Mouse (Mus musculus): ENCODE results near the gene Lsm2. TPM values are rescaled to one million over a fixed set of nuclear protein-coding genes. Genes with fewer than 3 reads are reported as not detected.
"Not testable (repeated sequence)": the region's sequence is repeated elsewhere in the genome, so short reads cannot be mapped to it uniquely, and the experiment has no call there.

The Lsm2 gene
- polyA plus RNA-seq, 1 experiment from 2014 or later: 110 TPM

DNA sequence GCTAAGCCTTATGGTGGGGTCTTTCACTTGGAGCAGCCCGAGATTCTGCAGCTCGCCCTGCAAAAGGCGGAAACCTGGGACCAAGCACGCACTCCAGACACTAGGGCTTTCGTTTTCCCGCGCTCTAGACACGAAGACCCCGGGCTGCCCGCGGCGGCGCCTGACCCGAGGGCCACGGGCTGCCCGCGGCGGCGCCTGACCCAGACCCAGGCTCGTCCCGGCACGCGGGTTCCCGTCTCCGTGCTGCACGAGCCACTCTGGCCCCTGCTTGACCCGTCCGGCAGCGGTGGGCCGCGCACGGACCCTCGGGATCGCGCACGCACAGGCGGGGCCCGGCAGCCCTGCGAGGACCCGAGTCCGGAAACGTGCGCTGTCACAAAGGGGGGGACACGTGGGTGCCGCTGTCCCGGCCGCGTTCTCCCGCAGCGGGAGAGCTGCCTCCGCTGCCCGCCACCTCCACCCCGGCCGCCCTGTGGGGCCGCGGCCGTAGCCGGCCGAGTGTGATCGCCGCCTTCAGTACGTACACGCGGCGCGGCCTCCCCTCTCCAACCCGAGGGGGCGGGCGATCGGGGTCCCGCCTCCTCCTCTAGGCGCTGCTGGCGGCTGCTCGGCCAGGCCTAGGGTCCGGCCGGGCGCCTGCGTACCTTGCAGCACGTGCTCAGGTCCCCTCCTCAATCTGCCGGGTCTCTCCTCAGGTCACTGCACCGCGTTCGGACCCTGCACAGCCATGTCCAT, 19.2 kb downstream of the Lsm2 start, which contains the start of gene Vars:
Vars (plus strand) TSS at position 271 of the 735 bp plus-strand sequence.
- Histone ChIP-seq H3K9me3 (ENCODE audit: control insufficient read depth, low read length) (no peaks in the 10 kb centered on the region), H3K4me1 (ENCODE audit: control insufficient read depth, insufficient read depth, low read length) (peaks cover 11% of the 10 kb centered on the region), H3K27ac (replicated peaks; ENCODE audit: low read depth, low read length) (peak within 1 kb of the TSS; percentile 96), H3K4me2 (ENCODE audit: low read length) (peak within 1 kb of the TSS; percentile 100), H3K27me3 (ENCODE audit: control insufficient read depth, insufficient read depth, low read length) (no peaks in the 10 kb centered on the region), H3K9ac (replicated peaks; ENCODE audit: low read length) (peak within 1 kb of the TSS; percentile 92), H3K36me3 (ENCODE audit: control insufficient read depth, insufficient read depth, low read length) (peaks cover 20% of the 10 kb centered on the region), H3K4me3 (replicated peaks; ENCODE audit: low read depth, low read length) (peak within 1 kb of the TSS; percentile 86)
- under 1% methylated on average over 74 of the region's 83 CpGs for WGBS
- ATAC-seq (ENCODE audit: low FRiP score, low TSS enrichment): peak; percentile 88
- DNase-seq: peak; percentile 88

- H3K27me3 ChIP-seq (ENCODE audit: control insufficient read depth, insufficient read depth, low read length): no peaks in the 10 kb centered on the region
- H3K27ac ChIP-seq (replicated peaks; ENCODE audit: low read depth, low read length): peak overlapping the region; percentile 96
- no peaks in the 10 kb centered on the region for H3K9me3 ChIP-seq (ENCODE audit: control insufficient read depth, low read length)
- peak overlapping the region; percentile 86 for H3K4me3 ChIP-seq (replicated peaks; ENCODE audit: low read depth, low read length)
- ATAC-seq (ENCODE audit: low FRiP score, low TSS enrichment): peak; percentile 53
- H3K4me1 ChIP-seq (ENCODE audit: control insufficient read depth, insufficient read depth, low read length): peaks cover 11% of the 10 kb centered on the region
- H3K36me3 ChIP-seq (ENCODE audit: control insufficient read depth, insufficient read depth, low read length): peaks cover 23% of the 10 kb centered on the region
- H3K9ac ChIP-seq (replicated peaks; ENCODE audit: low read length): peak overlapping the region; percentile 92
- WGBS: under 1% methylated on average over 35 of the region's 35 CpGs
- peak overlapping the region; percentile 100 for H3K4me2 ChIP-seq (ENCODE audit: low read length)
- DNase-seq: peak; percentile 29
These were observed 19.9 kb downstream of the Lsm2 start for GRCm38 (mm10) chr17:35001452-35002152.

DNA sequence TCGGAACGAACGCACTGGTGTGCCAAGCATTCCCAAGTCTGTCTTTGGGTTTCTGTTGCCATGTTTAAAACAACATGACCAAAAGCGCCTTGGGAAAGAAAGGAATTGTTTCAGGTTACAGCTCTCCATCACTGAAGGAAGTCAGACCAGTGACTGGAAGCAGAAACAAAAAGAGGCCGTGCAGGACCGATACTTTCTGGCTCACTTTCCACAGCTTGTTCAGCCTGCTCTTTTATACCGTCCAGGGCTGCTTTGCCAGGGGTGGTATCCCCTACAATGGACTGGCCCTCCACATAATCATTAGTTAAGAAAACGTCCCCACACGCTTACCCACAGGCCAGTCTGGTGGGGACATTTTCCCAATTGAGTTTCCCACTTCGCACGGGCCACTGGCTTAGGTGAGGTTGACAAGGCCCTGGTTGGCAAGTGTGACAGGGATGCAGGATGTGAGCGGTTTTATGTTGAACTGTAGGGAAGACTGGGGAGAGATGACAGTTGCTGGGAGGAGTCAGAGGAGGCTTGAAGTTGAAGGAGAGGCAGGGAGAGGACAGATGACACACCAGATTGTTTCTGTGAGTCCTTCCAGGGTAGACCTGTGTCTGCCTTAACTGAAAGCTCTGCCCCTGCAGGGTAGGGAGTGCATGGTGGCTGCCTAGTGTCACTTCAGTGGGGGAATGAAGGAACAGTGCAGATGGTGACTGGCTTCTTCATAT, 20.6 kb downstream of the Lsm2 start:
- Histone ChIP-seq H3K4me2 (ENCODE audit: low read length) (peak overlapping the region; percentile 100), H3K36me3 (ENCODE audit: control insufficient read depth, insufficient read depth, low read length) (peaks cover 29% of the 10 kb centered on the region), H3K27me3 (ENCODE audit: control insufficient read depth, insufficient read depth, low read length) (no peaks in the 10 kb centered on the region), H3K4me1 (ENCODE audit: control insufficient read depth, insufficient read depth, low read length) (peaks cover 11% of the 10 kb centered on the region), H3K9ac (replicated peaks; ENCODE audit: low read length) (peak overlapping the region; percentile 92), H3K27ac (replicated peaks; ENCODE audit: low read depth, low read length) (no peak overlapping the region), H3K9me3 (ENCODE audit: control insufficient read depth, low read length) (no peaks in the 10 kb centered on the region), H3K4me3 (replicated peaks; ENCODE audit: low read depth, low read length) (peak overlapping the region; percentile 86)
- DNase-seq (no peak), ATAC-seq (ENCODE audit: low FRiP score, low TSS enrichment) (no peak)
- 9% methylated on average over 12 of the region's 12 CpGs for WGBS

DNA sequence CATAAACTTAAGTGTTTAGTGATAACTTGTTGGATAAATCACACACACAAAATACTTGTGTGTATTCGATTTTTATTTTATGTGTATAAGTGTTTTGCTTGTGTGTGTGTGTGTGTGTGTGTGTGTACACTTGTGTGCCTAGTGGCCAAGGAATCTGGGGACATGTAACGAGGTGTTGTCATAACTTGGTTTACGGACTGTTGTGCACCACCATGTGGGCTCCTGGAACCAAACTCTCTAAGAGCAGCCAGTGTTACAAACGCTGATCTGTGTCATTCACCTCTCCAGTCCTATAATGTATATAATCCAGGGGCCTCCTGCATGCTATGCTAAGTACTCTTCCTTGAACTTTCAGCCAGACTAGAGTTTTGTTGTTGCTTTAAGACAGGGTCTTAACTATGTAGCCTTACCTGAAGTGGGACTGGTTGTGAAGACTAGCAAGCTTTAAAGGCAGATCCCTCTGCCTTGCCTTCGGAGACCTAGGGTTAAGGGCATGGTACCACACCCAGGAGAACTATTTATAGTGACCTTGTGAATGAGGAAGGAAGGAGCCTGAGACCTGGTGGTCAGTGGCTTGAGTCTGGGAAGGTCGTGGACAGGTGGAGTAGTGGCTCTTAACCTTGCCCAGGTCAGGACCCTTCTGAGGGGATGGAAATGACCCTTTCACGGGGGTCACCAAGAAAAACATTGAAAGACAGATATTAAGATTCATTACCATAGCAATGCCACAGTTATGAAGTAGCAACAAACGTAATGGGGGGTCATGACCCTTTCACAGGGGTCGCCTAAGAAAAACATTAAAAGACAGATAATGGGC, 21.6 kb downstream of the Lsm2 start:
- Histone ChIP-seq H3K4me1 (ENCODE audit: control insufficient read depth, insufficient read depth, low read length) (peaks cover 11% of the 10 kb centered on the region), H3K9ac (replicated peaks; ENCODE audit: low read length) (no peak overlapping the region), H3K27ac (replicated peaks; ENCODE audit: low read depth, low read length) (no peak overlapping the region), H3K4me3 (replicated peaks; ENCODE audit: low read depth, low read length) (no peak overlapping the region), H3K9me3 (ENCODE audit: control insufficient read depth, low read length) (no peaks in the 10 kb centered on the region), H3K4me2 (ENCODE audit: low read length) (peak overlapping the region; percentile 100), H3K36me3 (ENCODE audit: control insufficient read depth, insufficient read depth, low read length) (peaks cover 37% of the 10 kb centered on the region), H3K27me3 (ENCODE audit: control insufficient read depth, insufficient read depth, low read length) (no peaks in the 10 kb centered on the region)
- ATAC-seq (ENCODE audit: low FRiP score, low TSS enrichment) (no peak), DNase-seq (no peak)
- 82% methylated on average over 9 of the region's 9 CpGs for WGBS

- Histone ChIP-seq H3K9ac (replicated peaks; ENCODE audit: low read length) (no peak overlapping the region), H3K4me1 (ENCODE audit: control insufficient read depth, insufficient read depth, low read length) (peaks cover 11% of the 10 kb centered on the region), H3K27me3 (ENCODE audit: control insufficient read depth, insufficient read depth, low read length) (no peaks in the 10 kb centered on the region), H3K27ac (replicated peaks; ENCODE audit: low read depth, low read length) (no peak overlapping the region), H3K4me2 (ENCODE audit: low read length) (no peak overlapping the region), H3K9me3 (ENCODE audit: control insufficient read depth, low read length) (no peaks in the 10 kb centered on the region), H3K36me3 (ENCODE audit: control insufficient read depth, insufficient read depth, low read length) (peaks cover 42% of the 10 kb centered on the region), H3K4me3 (replicated peaks; ENCODE audit: low read depth, low read length) (no peak overlapping the region)
- no peak for DNase-seq
- ATAC-seq (ENCODE audit: low FRiP score, low TSS enrichment): no peak
- 97% methylated on average over 17 of the region's 17 CpGs for WGBS
These were observed 22.5 kb downstream of the Lsm2 start for GRCm38 (mm10) chr17:35004075-35004717.

DNA sequence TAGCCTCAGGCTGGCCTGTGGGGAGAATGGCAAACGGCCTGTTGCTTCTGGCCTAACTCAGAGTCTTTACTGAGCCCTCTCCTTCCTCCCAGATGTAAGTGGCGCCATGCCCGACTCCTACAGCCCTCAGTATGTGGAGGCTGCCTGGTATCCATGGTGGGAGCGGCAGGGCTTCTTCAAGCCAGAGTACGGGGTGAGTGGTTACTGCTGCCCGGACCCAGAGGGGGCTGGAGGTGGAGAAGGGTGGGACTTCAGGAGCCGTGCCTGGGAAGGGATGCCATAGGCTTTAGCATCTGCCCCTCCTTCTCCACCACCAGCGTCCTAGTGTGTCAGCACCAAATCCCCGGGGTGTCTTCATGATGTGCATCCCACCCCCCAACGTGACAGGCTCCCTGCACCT, 23.5 kb downstream of the Lsm2 start:
- H3K36me3 ChIP-seq (ENCODE audit: control insufficient read depth, insufficient read depth, low read length): peaks cover 47% of the 10 kb centered on the region

DNA sequence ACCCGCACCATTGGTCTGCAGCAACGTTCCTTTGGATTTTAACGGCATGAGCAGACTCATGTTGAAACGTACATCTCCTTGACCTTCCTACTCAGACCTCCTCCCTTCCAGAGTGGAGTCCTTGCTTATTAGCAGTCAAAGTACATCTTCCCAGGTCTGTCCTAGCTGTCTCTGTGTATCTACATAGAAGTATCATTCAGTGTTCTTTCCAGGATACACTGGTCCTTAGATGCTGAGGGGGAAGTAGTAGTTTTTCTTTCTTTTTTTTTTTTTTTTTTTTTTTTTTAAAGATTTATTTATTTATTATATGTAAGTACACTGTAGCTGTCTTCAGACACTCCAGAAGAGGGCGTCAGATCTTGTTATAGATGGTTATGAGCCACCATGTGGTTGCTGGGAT, 24.2 kb downstream of the Lsm2 start:
- ATAC-seq (ENCODE audit: low FRiP score, low TSS enrichment); H3K4me3 ChIP-seq (replicated peaks; ENCODE audit: low read depth, low read length); H3K9me3 ChIP-seq (ENCODE audit: control insufficient read depth, low read length); H3K27ac ChIP-seq (replicated peaks; ENCODE audit: low read depth, low read length); H3K9ac ChIP-seq (replicated peaks; ENCODE audit: low read length); DNase-seq; H3K4me2 ChIP-seq (ENCODE audit: low read length); H3K27me3 ChIP-seq (ENCODE audit: control insufficient read depth, insufficient read depth, low read length): not testable (repeated sequence)
- Histone ChIP-seq H3K36me3 (ENCODE audit: control insufficient read depth, insufficient read depth, low read length) (peaks cover 55% of the 10 kb centered on the region), H3K4me1 (ENCODE audit: control insufficient read depth, insufficient read depth, low read length) (peaks cover 11% of the 10 kb centered on the region)
- 93% methylated on average over 4 of the region's 5 CpGs for WGBS

More for the DNA sequence above, 23.5 kb downstream of the Lsm2 start:
- H3K27me3 ChIP-seq (ENCODE audit: control insufficient read depth, insufficient read depth, low read length): no peaks in the 10 kb centered on the region
- no peak overlapping the region for H3K9ac ChIP-seq (replicated peaks; ENCODE audit: low read length)
- no peak overlapping the region for H3K4me2 ChIP-seq (ENCODE audit: low read length)
- peaks cover 11% of the 10 kb centered on the region for H3K4me1 ChIP-seq (ENCODE audit: control insufficient read depth, insufficient read depth, low read length)
- H3K4me3 ChIP-seq (replicated peaks; ENCODE audit: low read depth, low read length): no peak overlapping the region
- H3K27ac ChIP-seq (replicated peaks; ENCODE audit: low read depth, low read length): no peak overlapping the region
- DNase-seq: no peak
- WGBS: 96% methylated on average over 10 of the region's 10 CpGs
- H3K9me3 ChIP-seq (ENCODE audit: control insufficient read depth, low read length): no peaks in the 10 kb centered on the region
- no peak for ATAC-seq (ENCODE audit: low FRiP score, low TSS enrichment)

Data from midbrain, embryonic 14.5 days (tissue).